Mouse (Mus musculus) CH12.LX (cell line): ENCODE results near the gene Tbl2.

Source experiments
- BHLHE40 ChIP-seq: IDR thresholded peaks from 2 replicates; pipeline ENCODE4 v1.6.1; 2011; ENCODE audit warnings: mild to moderate bottlenecking, low read depth, low read length, improper control_type of control experiment
- CTCF ChIP-seq, 2 experiments: IDR thresholded peaks in 1 of 2; conservative IDR thresholded peaks in 1 of 2; 2 replicates each; pipeline ENCODE4 v1.5.1; 2011 to 2012; ENCODE audit warnings: low read depth in 2 of 2, low read length in 2 of 2, improper control_type of control experiment in 1 of 2, inconsistent platforms in 1 of 2, mild to moderate bottlenecking in 1 of 2, moderate library complexity in 1 of 2
- NELFE ChIP-seq: IDR thresholded peaks from 2 replicates; pipeline ENCODE4 v1.6.1; 2011; ENCODE audit warnings: low read depth, low read length, improper control_type of control experiment
- TCF12 ChIP-seq: IDR thresholded peaks from 2 replicates; pipeline ENCODE4 v1.6.1; 2014; ENCODE audit warnings: low read depth, mild to moderate bottlenecking, inconsistent platforms, low read length, improper control_type of control experiment

- TF ChIP-seq CTCF (conservative IDR thresholded peaks at IDR 0.05 in 1 of 2, IDR thresholded peaks at IDR 0.05 in 1 of 2; ENCODE audit: low read depth in 2 of 2, low read length in 2 of 2) = no peak
- no peak for TF ChIP-seq TCF12
- TF ChIP-seq BHLHE40 = no peak
- no peak for TF ChIP-seq NELFE
Observed at GRCm38 (mm10) chr5:135139881-135140280, 9.6 kb upstream of the Tbl2 start.
